ENCODE assay signal across 9 mouse cellular contexts in the genomic region with DNA sequence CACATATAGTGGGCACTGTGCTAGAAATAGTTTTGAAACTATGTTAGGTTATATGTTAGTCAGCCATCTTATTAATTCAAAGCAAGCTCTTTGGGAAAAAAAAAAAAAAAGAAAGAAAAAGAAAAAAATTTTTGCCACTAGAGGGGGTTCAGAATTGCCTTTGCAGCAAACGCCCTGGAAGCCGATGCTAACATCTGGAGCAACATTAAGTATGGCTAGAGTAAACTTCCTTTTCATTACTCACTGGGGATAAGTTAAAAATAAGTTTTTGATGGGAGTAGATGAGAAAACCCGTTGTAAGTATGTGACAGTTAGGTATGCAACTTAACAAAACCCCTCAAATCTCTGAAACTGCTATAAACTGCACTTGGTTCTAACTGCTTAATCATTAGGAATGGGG. TPM values are rescaled to one million over a fixed set of nuclear protein-coding genes. Genes with fewer than 3 reads are reported as not detected.
DNase-seq lines count a peak whose midpoint lies in the region; ATAC-seq and TF ChIP-seq lines count a peak whose summit lies in the region.
"Had no signal": no experiment of that assay in that cellular context is flagged by ENCODE, and none has a peak within 500 bp of the region (broad histone marks: within the 10 kb centered on the region; RNA-seq: fewer than 3 reads in every experiment).

No protein-coding gene starts in this region.

- 0 out of 2 replicates have a peak, but pooled peaks cover 5% of the 10 kb centered on the region for H3K4me1 ChIP-seq in kidney, postnatal 0 days (replicated peaks; ENCODE audit: insufficient read depth, low read length)
- peaks cover 18% of the 10 kb centered on the region for H3K4me1 ChIP-seq in limb, embryonic 13.5 days
- H3K4me1 ChIP-seq: midbrain, embryonic 12.5 days had no signal

- H3K27me3 ChIP-seq in kidney, postnatal 0 days (ENCODE audit: insufficient read depth, low read length) = no peaks in the 10 kb centered on the region
- H3K27me3 ChIP-seq in limb, embryonic 13.5 days = no peaks in the 10 kb centered on the region
- H3K27me3 ChIP-seq: midbrain, embryonic 12.5 days had no signal

- H3K4me3 ChIP-seq in kidney, postnatal 0 days (replicated peaks; ENCODE audit: low read depth, low read length) = no peak overlapping the region
- H3K4me3 ChIP-seq in limb, embryonic 13.5 days = no peak overlapping the region
- H3K4me3 ChIP-seq: midbrain, embryonic 12.5 days had no signal

- H3K27ac ChIP-seq in kidney, postnatal 0 days = peak overlapping the region; percentile 43; the same call in 1 of the 2 replicates
- H3K27ac ChIP-seq in limb, embryonic 13.5 days = peak overlapping the region; percentile 74
- H3K27ac ChIP-seq: midbrain, embryonic 12.5 days had no signal

- TF ChIP-seq CTCF in kidney, postnatal 0 days (IDR thresholded peaks at IDR 0.05; ENCODE audit: low read depth) = peak; percentile 80

- H3K36me3 ChIP-seq in kidney, postnatal 0 days (ENCODE audit: insufficient read depth, low read length) = no peaks in the 10 kb centered on the region
- H3K36me3 ChIP-seq in limb, embryonic 13.5 days = no peaks in the 10 kb centered on the region
- H3K36me3 ChIP-seq: midbrain, embryonic 12.5 days had no signal

- no peak for ATAC-seq in kidney, postnatal 0 days (replicated peaks; ENCODE audit: low FRiP score, low read depth)
- peak; percentile 22 for ATAC-seq in CD4-positive, CD25-positive, alpha-beta regulatory T cell, adult 4 months
- ATAC-seq in limb, embryonic 13.5 days (ENCODE audit: low FRiP score, low read depth) = peak; percentile 77; the same call in 1 of the 2 replicates
- ATAC-seq in erythroblast, adult 5-6 weeks (replicated peaks; ENCODE audit: low FRiP score, poor library complexity, severe bottlenecking) = no peak

- H3K9ac ChIP-seq in kidney, postnatal 0 days (ENCODE audit: low read depth, low read length) = no peak overlapping the region
- H3K9ac ChIP-seq in limb, embryonic 13.5 days = no peak overlapping the region
- H3K9ac ChIP-seq: midbrain, embryonic 12.5 days had no signal

- no peak overlapping the region for H3K4me2 ChIP-seq in kidney, postnatal 0 days (ENCODE audit: low read length)
- no peak overlapping the region for H3K4me2 ChIP-seq in limb, embryonic 13.5 days (replicated peaks)
- H3K4me2 ChIP-seq: midbrain, embryonic 12.5 days had no signal

- peak; percentile 93 for DNase-seq in kidney, postnatal 0 days (ENCODE audit: low spot score)
- no peak for DNase-seq in kidney, postnatal 14 days
- DNase-seq in R1 (ENCODE audit: low read depth, low spot score) = peak; percentile 53
- DNase-seq in ovary, adult 18-20 months (ENCODE audit: low spot score) = no peak
- no peak for DNase-seq in right cerebral cortex, postnatal 14 days

- no peaks in the 10 kb centered on the region for H3K9me3 ChIP-seq in kidney, postnatal 0 days (replicated peaks; ENCODE audit: low read length)
- H3K9me3 ChIP-seq in limb, embryonic 13.5 days = no peaks in the 10 kb centered on the region
- H3K9me3 ChIP-seq: midbrain, embryonic 12.5 days had no signal

- 12% methylated on average over 3 of the region's 3 CpGs for WGBS in kidney, postnatal 0 days
- WGBS in limb, embryonic 13.5 days = 6% methylated on average over 3 of the region's 3 CpGs

RNA-seq across cellular contexts. Expression of a gene that starts 57.7 kb away (rescaled TPM):
- 90.4 and 92.5 TPM in 2 replicates for polyA plus RNA-seq in kidney, postnatal 0 days (2015; fragmentation: Nextera tagmentation; extraction: Ambion mirVana)
- polyA plus RNA-seq in CD4-positive, CD25-positive, alpha-beta regulatory T cell, adult 4 months (2017; shearing (Covaris generic)) = 10 to 100 TPM; 10.6 to 21.7 TPM
- polyA plus RNA-seq in limb, embryonic 13.5 days (2015; fragmentation: Nextera tagmentation; extraction: Ambion mirVana) = 112 and 116 TPM in 2 replicates
- total RNA-seq in erythroblast, adult 5-6 weeks (2015; ENCODE audit: low replicate concordance) = 18.3 and 18.8 TPM in 2 replicates
- 9.3 and 17.9 TPM in 2 replicates for total RNA-seq in erythroblast, adult 5-6 weeks (2017; ENCODE audit: low replicate concordance)

Comparison
In these comparisons a context has a peak if more than half of its experiments do, and no peak if none do; other contexts are left out.
1. DNase-seq: peak in kidney, postnatal 0 days (single experiment) and R1 (single experiment); none in kidney, postnatal 14 days (single experiment), ovary, adult 18-20 months (single experiment) and right cerebral cortex, postnatal 14 days (single experiment).
2. ATAC-seq: peak in CD4-positive, CD25-positive, alpha-beta regulatory T cell, adult 4 months (single experiment) and limb, embryonic 13.5 days (single experiment); none in kidney, postnatal 0 days (single experiment) and erythroblast, adult 5-6 weeks (single experiment).